Mouse (Mus musculus) forebrain, embryonic 14.5 days (tissue): ENCODE results near the gene Tff3. TPM values are rescaled to one million over a fixed set of nuclear protein-coding genes. Genes with fewer than 3 reads are reported as not detected.

ENCODE experiments used
- ATAC-seq: fragments of 200-750 bp; cut with Nextera tagmentation; 2 replicates; pipeline ENCODE4 v1.8.0; 2017; ENCODE audit warnings: mild to moderate bottlenecking, moderate library complexity
- DNase-seq: peaks from one replicate; pipeline ENCODE4 v3.0.0-alpha.2; 2015; ENCODE audit warnings: low spot score
- H3K27ac ChIP-seq: fragments of 300-500 bp; sonication (generic); 2 replicates; pipeline ENCODE4 v1.5.1; 2014; ENCODE audit warnings: low read depth, mild to moderate bottlenecking, control low read depth, low read length, moderate library complexity
- H3K27me3 ChIP-seq: fragments of 300-500 bp; sonication (generic); replicated peaks from 2 replicates; pipeline ENCODE4 v1.6.1; 2014; ENCODE audit warnings: low read length, control low read depth, mixed read lengths; ENCODE audit not compliant: control insufficient read depth, insufficient read depth
- H3K36me3 ChIP-seq: fragments of 300-500 bp; sonication (generic); 2 replicates; pipeline ENCODE4 v1.6.1; 2014; ENCODE audit warnings: low read length, control low read depth; ENCODE audit not compliant: control insufficient read depth, insufficient read depth
- H3K4me1 ChIP-seq: fragments of 300-500 bp; sonication (generic); 2 replicates; pipeline ENCODE4 v1.6.1; 2014; ENCODE audit warnings: antibody characterized with exemption, low read length, control low read depth; ENCODE audit not compliant: control insufficient read depth, insufficient read depth
- H3K4me2 ChIP-seq: fragments of 300-500 bp; sonication (generic); 2 replicates; pipeline ENCODE4 v1.6.1; 2014; ENCODE audit warnings: mild to moderate bottlenecking, control low read depth, low read length
- H3K4me3 ChIP-seq: fragments of 300-500 bp; sonication (generic); 2 replicates; pipeline ENCODE4 v1.5.1; 2014; ENCODE audit warnings: low read depth, low read length, control low read depth
- H3K9ac ChIP-seq: fragments of 300-500 bp; sonication (generic); 2 replicates; pipeline ENCODE4 v1.6.1; 2014; ENCODE audit warnings: mild to moderate bottlenecking, low read length, control low read depth, moderate library complexity
- H3K9me3 ChIP-seq: fragments of 300-500 bp; sonication (generic); replicated peaks from 2 replicates; pipeline ENCODE4 v1.6.1; 2016; ENCODE audit warnings: low read length, control low read depth, mixed read lengths; ENCODE audit not compliant: control insufficient read depth
- WGBS: fragments of 180-500 bp; shearing (Covaris S2); extraction: QIAGEN DNeasy Blood & Tissue Kit; methylation state at CpG from one replicate; pipeline ENCODE4 v1.1.7; 2014; 5-methylcytosine and 5-hydroxymethylcytosine counted together
- polyA plus RNA-seq: library from polyadenylated mRNA; unstranded; fragments of >200 nt; fragmentation: Nextera tagmentation; extraction: Ambion mirVana; gene quantifications from 2 replicates; pipeline ENCODE4 v1.2.1, GENCODE M21; 2014

Tff3 gene
- polyA plus RNA-seq: 0.51 and 1.6 TPM in 2 replicates

- H3K4me1 ChIP-seq: no peaks in the 10 kb centered on the region
- no peaks in the 10 kb centered on the region for H3K27me3 ChIP-seq
- ATAC-seq: no peak
- no peak within 1 kb of the TSS for H3K4me3 ChIP-seq
- no peak within 1 kb of the TSS for H3K9ac ChIP-seq
- H3K9me3 ChIP-seq: no peaks in the 10 kb centered on the region
- DNase-seq: no peak
- H3K4me2 ChIP-seq: no peak within 1 kb of the TSS
- WGBS: 28% methylated on average over 2 of the region's 2 CpGs
- H3K27ac ChIP-seq: no peak within 1 kb of the TSS
- no peaks in the 10 kb centered on the region for H3K36me3 ChIP-seq
Observed at GRCm38 (mm10) chr17:31129452-31129851, at the start of gene Tff3. TSS of gene Tff3 (minus strand) at chr17:31129646.

GRCm38 (mm10) chr17:31176321-31176720 lies 46.9 kb upstream of the Tff3 start:
- H3K4me2 ChIP-seq: no peak overlapping the region
- no peaks in the 10 kb centered on the region for H3K36me3 ChIP-seq
- H3K27ac ChIP-seq: no peak overlapping the region
- WGBS: 93% methylated on average over 4 of the region's 4 CpGs
- H3K27me3 ChIP-seq: no peaks in the 10 kb centered on the region
- DNase-seq: no peak
- H3K9ac ChIP-seq: no peak overlapping the region
- H3K4me1 ChIP-seq: no peaks in the 10 kb centered on the region
- no peak overlapping the region for H3K4me3 ChIP-seq
- no peak for ATAC-seq
- H3K9me3 ChIP-seq: no peaks in the 10 kb centered on the region

GRCm38 (mm10) chr17:31169796-31170195 lies 40.4 kb upstream of the Tff3 start:
- DNase-seq: no peak
- H3K36me3 ChIP-seq: no peaks in the 10 kb centered on the region
- H3K9me3 ChIP-seq: no peaks in the 10 kb centered on the region
- H3K27ac ChIP-seq: no peak overlapping the region
- no peak overlapping the region for H3K9ac ChIP-seq
- no peak for ATAC-seq
- H3K4me3 ChIP-seq: no peak overlapping the region
- 92% methylated on average over 5 of the region's 5 CpGs for WGBS
- H3K4me1 ChIP-seq: no peaks in the 10 kb centered on the region
- no peaks in the 10 kb centered on the region for H3K27me3 ChIP-seq
- H3K4me2 ChIP-seq: no peak overlapping the region

- H3K4me2 ChIP-seq: no peak within 1 kb of the TSS
- no peak for ATAC-seq
- H3K27me3 ChIP-seq: no peaks in the 10 kb centered on the region
- no peak for DNase-seq
- no peak within 1 kb of the TSS for H3K27ac ChIP-seq
- no peak within 1 kb of the TSS for H3K9ac ChIP-seq
- WGBS: 88% methylated on average over 6 of the region's 6 CpGs
- H3K36me3 ChIP-seq: no peaks in the 10 kb centered on the region
- no peak within 1 kb of the TSS for H3K4me3 ChIP-seq
- H3K9me3 ChIP-seq: no peaks in the 10 kb centered on the region
- H3K4me1 ChIP-seq: no peaks in the 10 kb centered on the region
Observed at GRCm38 (mm10) chr17:31165127-31165526, 35.7 kb upstream of the Tff3 start, which contains the start of gene Tff1. TSS of gene Tff1 (minus strand) at chr17:31165277.

GRCm38 (mm10) chr17:31163821-31164220 lies 34.4 kb upstream of the Tff3 start:
- H3K4me2 ChIP-seq: no peak overlapping the region

GRCm38 (mm10) chr17:31162607-31163006 lies 33.2 kb upstream of the Tff3 start:
- H3K27ac ChIP-seq: no peak overlapping the region
- no peaks in the 10 kb centered on the region for H3K4me1 ChIP-seq
- no peaks in the 10 kb centered on the region for H3K9me3 ChIP-seq
- no peaks in the 10 kb centered on the region for H3K27me3 ChIP-seq
- H3K36me3 ChIP-seq: no peaks in the 10 kb centered on the region
- no peak overlapping the region for H3K4me2 ChIP-seq
- ATAC-seq (no peak), DNase-seq (no peak)
- H3K9ac ChIP-seq: no peak overlapping the region
- H3K4me3 ChIP-seq: no peak overlapping the region
- WGBS: 92% methylated on average over 12 of the region's 12 CpGs

More at GRCm38 (mm10) chr17:31163821-31164220, 34.4 kb upstream of the Tff3 start:
- H3K9me3 ChIP-seq: no peaks in the 10 kb centered on the region
- DNase-seq (no peak), ATAC-seq (no peak)
- no peak overlapping the region for H3K4me3 ChIP-seq
- H3K9ac ChIP-seq: no peak overlapping the region
- no peaks in the 10 kb centered on the region for H3K27me3 ChIP-seq
- H3K27ac ChIP-seq: no peak overlapping the region
- no peaks in the 10 kb centered on the region for H3K36me3 ChIP-seq
- 87% methylated on average over 2 of the region's 2 CpGs for WGBS
- no peaks in the 10 kb centered on the region for H3K4me1 ChIP-seq

GRCm38 (mm10) chr17:31160291-31160690 lies 30.8 kb upstream of the Tff3 start:
- Histone ChIP-seq H3K36me3 (no peaks in the 10 kb centered on the region), H3K4me3 (no peak overlapping the region), H3K4me2 (no peak overlapping the region), H3K27me3 (no peaks in the 10 kb centered on the region), H3K9ac (no peak overlapping the region), H3K9me3 (no peaks in the 10 kb centered on the region), H3K4me1 (no peaks in the 10 kb centered on the region), H3K27ac (no peak overlapping the region)
- no peak for ATAC-seq
- WGBS: 64% methylated on average over 4 of the region's 4 CpGs
- no peak for DNase-seq

- Histone ChIP-seq H3K36me3 (no peaks in the 10 kb centered on the region), H3K27me3 (no peaks in the 10 kb centered on the region), H3K4me1 (no peaks in the 10 kb centered on the region), H3K9ac (no peak overlapping the region), H3K4me2 (no peak overlapping the region), H3K27ac (no peak overlapping the region), H3K9me3 (no peaks in the 10 kb centered on the region), H3K4me3 (no peak overlapping the region)
- WGBS: 72% methylated on average over 6 of the region's 6 CpGs
- ATAC-seq: no peak
- no peak for DNase-seq
Observed at GRCm38 (mm10) chr17:31157921-31158320, 28.5 kb upstream of the Tff3 start.

- no peak overlapping the region for H3K9ac ChIP-seq
- H3K4me1 ChIP-seq: no peaks in the 10 kb centered on the region
- no peak overlapping the region for H3K4me2 ChIP-seq
- ATAC-seq: no peak
- H3K27me3 ChIP-seq: no peaks in the 10 kb centered on the region
- H3K4me3 ChIP-seq: no peak overlapping the region
- no peaks in the 10 kb centered on the region for H3K36me3 ChIP-seq
- no peaks in the 10 kb centered on the region for H3K9me3 ChIP-seq
- no peak overlapping the region for H3K27ac ChIP-seq
- WGBS: 89% methylated on average over 8 of the region's 8 CpGs
- DNase-seq: no peak
Observed at GRCm38 (mm10) chr17:31153785-31154184, 24.3 kb upstream of the Tff3 start.
